Mouse (Mus musculus): ENCODE data around the gene Tas1r3.

GRCm38 (mm10) chr4:155893212-155893690 lies 30.1 kb upstream of the Tas1r3 start:
- no peak for TF ChIP-seq CTCF (IDR thresholded peaks at IDR 0.05; ENCODE audit: borderline replicate concordance, insufficient read depth, low read depth, low read length)
- no peak for TF ChIP-seq POLR2A (IDR thresholded peaks at IDR 0.05; ENCODE audit: borderline replicate concordance, insufficient read depth, low read length)

All from cerebellum, adult 2 months (tissue).